Comparison of ENCODE assay signal across 8 mouse cellular contexts in the genomic region with DNA sequence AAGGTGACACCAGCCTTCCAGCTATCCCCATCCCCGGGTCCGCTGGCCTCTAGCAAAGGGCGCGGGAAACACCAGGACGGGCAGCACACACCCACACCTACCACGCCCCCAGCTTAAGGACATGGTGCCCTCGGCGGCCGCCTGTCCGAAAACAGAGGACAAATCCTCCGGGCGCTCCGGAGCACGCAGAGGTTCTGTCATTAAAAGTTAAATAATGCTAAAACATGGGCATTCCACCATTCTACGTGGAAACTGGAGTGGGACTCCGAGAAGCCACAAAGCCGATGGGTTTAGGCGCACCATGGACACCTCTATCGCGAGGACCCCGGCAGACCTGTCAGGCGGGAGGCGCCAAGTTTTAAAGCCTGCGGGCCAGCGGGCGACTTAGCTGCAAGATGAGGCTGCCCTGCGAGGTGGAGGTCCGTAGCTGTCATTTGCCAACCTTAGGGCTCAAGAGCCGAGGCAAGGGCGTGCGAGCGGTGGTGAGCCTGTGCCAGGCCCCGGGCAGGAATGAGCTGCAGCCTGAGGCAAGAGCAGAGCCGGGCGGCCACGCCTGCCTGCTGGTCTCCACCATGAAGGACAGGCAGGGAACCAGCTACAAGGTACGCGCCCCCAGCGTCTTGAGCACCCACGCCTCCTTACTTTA. TPM values are rescaled to one million over a fixed set of nuclear protein-coding genes. Genes with fewer than 3 reads are reported as not detected.
DNase-seq lines count a peak whose midpoint lies in the region; ATAC-seq and TF ChIP-seq lines count a peak whose summit lies in the region.

A gene (plus strand): TSS at position 354 of the 646 bp plus-strand sequence.

- TF ChIP-seq CTCF in G1E (IDR thresholded peaks at IDR 0.05; ENCODE audit: low read depth, low read length) = no peak
- TF ChIP-seq CTCF in layer of hippocampus, adult 2 months (conservative IDR thresholded peaks at IDR 0.05) = no peak
- TF ChIP-seq CTCF in lung, adult 2 months (IDR thresholded peaks at IDR 0.05; ENCODE audit: insufficient read depth, low read length) = no peak

- whole genome bisulfite sequencing in forebrain, embryonic 16.5 days = under 1% methylated on average over 40 of the region's 40 CpGs
- WGBS in lung, adult 2 months = under 1% methylated on average over 40 of the region's 40 CpGs
- WGBS in neural tube, embryonic 15.5 days = 0% methylated on average over 40 of the region's 40 CpGs

- DNase-seq in G1E (ENCODE audit: low spot score) = peak; percentile 88
- DNase-seq in cerebellum, adult 18-20 months = peak; percentile 79 to 88
- DNase-seq in heart, postnatal 36 days = peak; percentile 92 to 96
- peak; percentile 67 to 77 for DNase-seq in layer of hippocampus, adult 2 months (ENCODE audit: low spot score in 2 of 2)
- DNase-seq in lung, adult 2 months = peak; percentile 93
- DNase-seq in testis, postnatal 10 days (ENCODE audit: low spot score) = peak; percentile 90

- peak within 1 kb of the TSS; percentile 87 for H3K4me3 ChIP-seq in G1E (ENCODE audit: low read depth, low read length)
- H3K4me3 ChIP-seq in forebrain, embryonic 16.5 days (replicated peaks; ENCODE audit: low read length) = peak within 1 kb of the TSS; percentile 87
- H3K4me3 ChIP-seq in layer of hippocampus, adult 2 months = peak within 1 kb of the TSS; percentile 83
- H3K4me3 ChIP-seq in lung, adult 2 months (replicated peaks; ENCODE audit: extremely low read depth, low read depth, low read length) = peak within 1 kb of the TSS; percentile 73
- peak within 1 kb of the TSS; percentile 76 for H3K4me3 ChIP-seq in neural tube, embryonic 15.5 days (replicated peaks)

- intact Hi-C loops in heart, postnatal 36 days (cut with DNase I) = no loop called here

- H3K4me1 ChIP-seq in G1E (ENCODE audit: insufficient read depth, low read depth, low read length) = peaks cover 42% of the 10 kb centered on the region
- peaks cover 10% of the 10 kb centered on the region for H3K4me1 ChIP-seq in forebrain, embryonic 16.5 days (replicated peaks; ENCODE audit: control insufficient read depth, insufficient read depth, low read length)
- peaks cover 2% of the 10 kb centered on the region; the same call in 1 of the 2 replicates for H3K4me1 ChIP-seq in lung, adult 2 months (ENCODE audit: control insufficient read depth, insufficient read depth, low read length)
- H3K4me1 ChIP-seq in neural tube, embryonic 15.5 days = peaks cover 11% of the 10 kb centered on the region

- peak within 1 kb of the TSS; percentile 79 for H3K9ac ChIP-seq in forebrain, embryonic 16.5 days (replicated peaks; ENCODE audit: low read depth, low read length)
- peak within 1 kb of the TSS; percentile 75 for H3K9ac ChIP-seq in neural tube, embryonic 15.5 days (replicated peaks)

- TF ChIP-seq POLR2A in lung, adult 2 months (IDR thresholded peaks at IDR 0.05; ENCODE audit: borderline replicate concordance, extremely low read depth, low read depth, low read length) = no peak

- ATAC-seq in G1E (ENCODE audit: extremely low read depth, insufficient number of reproducible peaks, low FRiP score, poor library complexity, severe bottlenecking) = peak; percentile 83
- peak; percentile 95 for ATAC-seq in forebrain, embryonic 16.5 days
- ATAC-seq in neural tube, embryonic 15.5 days (ENCODE audit: low FRiP score) = peak; percentile 94

- no peaks in the 10 kb centered on the region for H3K9me3 ChIP-seq in G1E (replicated peaks)
- no peaks in the 10 kb centered on the region for H3K9me3 ChIP-seq in forebrain, embryonic 16.5 days (ENCODE audit: control insufficient read depth, low read length)
- no peaks in the 10 kb centered on the region for H3K9me3 ChIP-seq in neural tube, embryonic 15.5 days (replicated peaks)

- H3K4me2 ChIP-seq in forebrain, embryonic 16.5 days (ENCODE audit: low read length) = peak within 1 kb of the TSS; percentile 91
- H3K4me2 ChIP-seq in neural tube, embryonic 15.5 days = peak within 1 kb of the TSS; percentile 94

- no peaks in the 10 kb centered on the region for H3K27me3 ChIP-seq in G1E (ENCODE audit: insufficient read depth, low read length)
- H3K27me3 ChIP-seq in forebrain, embryonic 16.5 days (replicated peaks; ENCODE audit: control insufficient read depth, insufficient read depth, low read length) = no peaks in the 10 kb centered on the region
- no peaks in the 10 kb centered on the region for H3K27me3 ChIP-seq in neural tube, embryonic 15.5 days (replicated peaks)

- H3K27ac ChIP-seq in forebrain, embryonic 16.5 days (ENCODE audit: low read length) = peak within 1 kb of the TSS; percentile 81
- H3K27ac ChIP-seq in layer of hippocampus, adult 2 months = peak within 1 kb of the TSS; percentile 98
- H3K27ac ChIP-seq in neural tube, embryonic 15.5 days (replicated peaks) = peak within 1 kb of the TSS; percentile 81

- H3K36me3 ChIP-seq in G1E (replicated peaks) = peaks cover 27% of the 10 kb centered on the region
- no peaks in the 10 kb centered on the region for H3K36me3 ChIP-seq in forebrain, embryonic 16.5 days (ENCODE audit: control insufficient read depth, insufficient read depth)
- no peaks in the 10 kb centered on the region for H3K36me3 ChIP-seq in neural tube, embryonic 15.5 days

RNA-seq across cellular contexts. Expression of the gene that starts here (rescaled TPM):
- 36.2 and 44.2 TPM in 2 replicates for total RNA-seq in G1E (2014; fragmentation: Nextera tagmentation)
- 17.8 and 19.4 TPM in 2 replicates for total RNA-seq in G1E (2017)
- polyA plus RNA-seq in G1E (2012) = 45.0 and 56.6 TPM in 2 replicates
- 9.7 and 11.4 TPM in 2 replicates for polyA plus RNA-seq in forebrain, embryonic 16.5 days (2015; fragmentation: Nextera tagmentation; extraction: Ambion mirVana)
- not detected for total RNA-seq in heart, postnatal 36 days (2021)
- total RNA-seq in layer of hippocampus, adult 2 months (2021) = not detected
- 0.34 TPM in 1 of 2 replicates, not detected in the other for polyA plus RNA-seq in lung, adult 2 months (2012; rRNA removed)
- polyA plus RNA-seq in neural tube, embryonic 15.5 days (2015; fragmentation: Nextera tagmentation; extraction: Ambion mirVana) = 4.1 and 7.0 TPM in 2 replicates

Comparison
In these comparisons a context has a peak if more than half of its experiments do, and no peak if none do; other contexts are left out.
1. Peak in every context shown above with its lines: DNase-seq, ATAC-seq, H3K4me3 ChIP-seq and H3K27ac ChIP-seq.
2. RNA of the gene that starts here (total RNA-seq): 17.8 to 44.2 TPM in G1E; not detected in layer of hippocampus, adult 2 months and not detected in heart, postnatal 36 days; every median in the first group is over 10 times any median in the second.
3. Peak in DNase-seq in heart, postnatal 36 days; RNA of the gene not detected or under 1 TPM.
4. Peak in DNase-seq, H3K4me3 ChIP-seq and H3K27ac ChIP-seq in layer of hippocampus, adult 2 months; RNA of the gene not detected or under 1 TPM.
5. Peak in DNase-seq and H3K4me3 ChIP-seq in lung, adult 2 months; RNA of the gene not detected or under 1 TPM.